ENCODE assay signal across 8 mouse cellular contexts in the genomic region with DNA sequence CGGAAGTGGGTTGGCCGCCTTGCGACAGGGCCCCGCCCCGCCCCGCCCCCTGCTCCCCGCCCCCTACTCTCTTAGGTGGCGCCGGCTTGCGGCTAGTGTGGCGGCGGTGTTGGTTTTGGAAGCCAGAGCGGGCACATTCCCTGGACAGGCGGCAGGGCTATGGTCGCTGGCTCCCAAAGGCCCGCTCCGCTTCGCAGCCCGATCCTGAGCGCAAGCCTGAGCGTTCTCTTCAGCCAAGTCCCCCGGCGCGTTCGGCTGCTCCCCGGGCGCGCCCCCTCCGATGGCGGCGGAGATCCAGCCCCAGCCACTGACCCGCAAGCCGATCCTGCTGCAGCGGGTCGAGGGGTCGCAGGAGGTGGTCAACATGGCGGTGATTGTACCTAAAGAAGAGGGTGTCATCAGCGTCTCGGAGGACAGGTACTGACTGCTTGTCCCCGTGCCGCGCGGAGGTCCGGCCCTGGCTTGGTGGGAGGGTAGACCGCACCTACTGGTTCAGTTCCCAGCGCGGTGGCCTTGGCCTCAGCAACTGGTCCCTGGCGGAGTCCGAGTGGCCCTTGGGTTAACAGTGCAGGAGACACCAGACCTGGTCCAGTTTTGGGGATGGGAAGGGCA. TPM values are rescaled to one million over a fixed set of nuclear protein-coding genes. Genes with fewer than 3 reads are reported as not detected.
DNase-seq lines count a peak whose midpoint lies in the region; ATAC-seq and TF ChIP-seq lines count a peak whose summit lies in the region.

TSS of gene Wdfy2 (plus strand) at position 38 of the 612 bp plus-strand sequence.

- no peak for DNase-seq in thymus, adult 2 months
- DNase-seq in thymus, postnatal 10 days (ENCODE audit: low spot score in 2 of 2), result no peak
- DNase-seq in kidney, postnatal 25 days, result peak; percentile 63 to 82
- no peak for DNase-seq in thymus, postnatal 25 days

- H3K9ac ChIP-seq in heart, embryonic 12.5 days, result peak within 1 kb of the TSS; percentile 86
- H3K9ac ChIP-seq in liver, embryonic 16.5 days (ENCODE audit: low read depth, low read length), result peak within 1 kb of the TSS; percentile 71
- H3K9ac ChIP-seq in neural tube, embryonic 12.5 days, result peak within 1 kb of the TSS; percentile 79

- no peaks in the 10 kb centered on the region; the same call in 1 of the 2 replicates for H3K9me3 ChIP-seq in heart, embryonic 12.5 days (replicated peaks)
- H3K9me3 ChIP-seq in liver, embryonic 16.5 days (replicated peaks; ENCODE audit: control insufficient read depth, low read length), result no peaks in the 10 kb centered on the region
- H3K9me3 ChIP-seq in neural tube, embryonic 12.5 days, result no peaks in the 10 kb centered on the region

- peak within 1 kb of the TSS; percentile 3; the same call in 1 of the 2 replicates for H3K27ac ChIP-seq in thymus, adult 2 months (ENCODE audit: control insufficient read depth, insufficient read depth, low read length)
- H3K27ac ChIP-seq in heart, embryonic 12.5 days (ENCODE audit: poor library complexity, severe bottlenecking), result peak within 1 kb of the TSS; percentile 65
- peak within 1 kb of the TSS; percentile 66 for H3K27ac ChIP-seq in liver, embryonic 16.5 days (ENCODE audit: low read length)
- H3K27ac ChIP-seq in neural tube, embryonic 12.5 days, result 0 out of 2 replicates have a peak within 1 kb of the TSS, but pooled peaks have one; percentile 4

- H3K4me2 ChIP-seq in heart, embryonic 12.5 days, result peak within 1 kb of the TSS; percentile 70
- H3K4me2 ChIP-seq in liver, embryonic 16.5 days (ENCODE audit: low read depth, low read length), result peak within 1 kb of the TSS; percentile 82
- H3K4me2 ChIP-seq in neural tube, embryonic 12.5 days (replicated peaks), result peak within 1 kb of the TSS; percentile 73

- WGBS in thymus, adult 2 months, result under 1% methylated on average over 48 of the region's 49 CpGs
- WGBS in heart, embryonic 12.5 days, result under 1% methylated on average over 49 of the region's 49 CpGs
- WGBS in liver, embryonic 16.5 days (ENCODE audit: insufficient replicate concordance), result under 1% methylated on average over 49 of the region's 49 CpGs
- under 1% methylated on average over 49 of the region's 49 CpGs for whole genome bisulfite sequencing in neural tube, embryonic 12.5 days

- no peak for TF ChIP-seq POLR2A in thymus, adult 2 months (IDR thresholded peaks at IDR 0.05; ENCODE audit: control insufficient read depth, extremely low read depth, insufficient read depth, low read length, poor library complexity)

- H3K4me1 ChIP-seq in thymus, adult 2 months (replicated peaks; ENCODE audit: control insufficient read depth, insufficient read depth, low read length), result peaks cover 5% of the 10 kb centered on the region
- H3K4me1 ChIP-seq in heart, embryonic 12.5 days (replicated peaks), result peaks cover 22% of the 10 kb centered on the region
- H3K4me1 ChIP-seq in liver, embryonic 16.5 days (ENCODE audit: control insufficient read depth, low read depth, low read length), result peaks cover 4% of the 10 kb centered on the region; the same call in 1 of the 2 replicates
- peaks cover 12% of the 10 kb centered on the region for H3K4me1 ChIP-seq in neural tube, embryonic 12.5 days

- ATAC-seq in common myeloid progenitor, adult 5-6 weeks (replicated peaks; ENCODE audit: low read depth, poor library complexity, severe bottlenecking), result no peak
- ATAC-seq in heart, embryonic 12.5 days (ENCODE audit: insufficient number of reproducible peaks, low FRiP score), result peak; percentile 54
- peak; percentile 7; the same call in 1 of the 2 replicates for ATAC-seq in liver, embryonic 16.5 days (ENCODE audit: low read depth)
- peak; percentile 96 for ATAC-seq in neural tube, embryonic 12.5 days (ENCODE audit: low FRiP score, low read depth)

- H3K4me3 ChIP-seq in thymus, adult 2 months (ENCODE audit: control insufficient read depth, insufficient read depth, low read length), result peak within 1 kb of the TSS; percentile 95
- H3K4me3 ChIP-seq in heart, embryonic 12.5 days, result peak within 1 kb of the TSS; percentile 87
- H3K4me3 ChIP-seq in liver, embryonic 16.5 days (ENCODE audit: low read depth, low read length), result peak within 1 kb of the TSS; percentile 75
- peak within 1 kb of the TSS; percentile 85 for H3K4me3 ChIP-seq in neural tube, embryonic 12.5 days

- H3K36me3 ChIP-seq in thymus, adult 2 months (ENCODE audit: control insufficient read depth, insufficient read depth, low read length), result no peaks in the 10 kb centered on the region
- peaks cover 7% of the 10 kb centered on the region for H3K36me3 ChIP-seq in heart, embryonic 12.5 days
- H3K36me3 ChIP-seq in liver, embryonic 16.5 days (ENCODE audit: control insufficient read depth, insufficient read depth), result no peaks in the 10 kb centered on the region
- H3K36me3 ChIP-seq in neural tube, embryonic 12.5 days, result peaks cover 8% of the 10 kb centered on the region; the same call in 1 of the 2 replicates

- H3K27me3 ChIP-seq in thymus, adult 2 months (ENCODE audit: control insufficient read depth, insufficient read depth, low read length), result no peaks in the 10 kb centered on the region
- no peaks in the 10 kb centered on the region for H3K27me3 ChIP-seq in heart, embryonic 12.5 days (replicated peaks)
- peaks cover 4% of the 10 kb centered on the region for H3K27me3 ChIP-seq in liver, embryonic 16.5 days (ENCODE audit: control insufficient read depth, insufficient read depth, low read depth, low read length)
- H3K27me3 ChIP-seq in neural tube, embryonic 12.5 days (replicated peaks), result no peaks in the 10 kb centered on the region

- 0 out of 2 replicates have a peak, but pooled peaks have one; percentile 16 for TF ChIP-seq CTCF in thymus, adult 2 months (IDR thresholded peaks at IDR 0.05; ENCODE audit: borderline replicate concordance, control insufficient read depth, extremely low read depth, insufficient read depth, low read length, poor library complexity)

RNA-seq across cellular contexts. Expression of gene Wdfy2, which starts in this region (rescaled TPM):
- 15.3 and 15.5 TPM in 2 replicates for polyA plus RNA-seq in thymus, adult 2 months (2012; rRNA removed)
- total RNA-seq in common myeloid progenitor, adult 5-6 weeks (2017), result 15.0 and 15.3 TPM in 2 replicates
- polyA plus RNA-seq in heart, embryonic 12.5 days (2016; fragmentation: Nextera tagmentation; extraction: Ambion mirVana), result 8.8 and 8.9 TPM in 2 replicates
- polyA plus RNA-seq in liver, embryonic 16.5 days (2015; fragmentation: Nextera tagmentation; extraction: Ambion mirVana), result 2.8 and 3.1 TPM in 2 replicates
- 12.5 and 13.0 TPM in 2 replicates for polyA plus RNA-seq in neural tube, embryonic 12.5 days (2016; fragmentation: Nextera tagmentation; extraction: Ambion mirVana)

Comparison
In these comparisons a context has a peak if more than half of its experiments do, and no peak if none do; other contexts are left out.
1. DNase-seq: peak in kidney, postnatal 25 days (2 of 2); none in thymus, adult 2 months (single experiment), thymus, postnatal 10 days (0 of 2) and thymus, postnatal 25 days (single experiment).
2. H3K27ac ChIP-seq: peak in every context shown above with its lines; median percentile 66 in liver, embryonic 16.5 days; 65 in heart, embryonic 12.5 days; 4 in neural tube, embryonic 12.5 days; 3 in thymus, adult 2 months.
3. Peak in every context shown above with its lines, with median percentiles within 50 percentile points of each other: H3K4me3 ChIP-seq, H3K4me2 ChIP-seq and H3K9ac ChIP-seq.